Mouse (Mus musculus) G1E (cell line): ENCODE measurements around the gene Smc1b.

Experiments
- CTCF ChIP-seq: IDR thresholded peaks from 2 replicates; pipeline ENCODE4 v1.5.1; 2012; ENCODE audit warnings: low read depth, low read length, inconsistent platforms, mixed read lengths
- GATA2 ChIP-seq: IDR thresholded peaks from 2 replicates; pipeline ENCODE4 v1.6.1; 2012; ENCODE audit warnings: low read depth, low read length, inconsistent platforms, borderline replicate concordance
- TAL1 ChIP-seq: conservative IDR thresholded peaks from 2 replicates; pipeline ENCODE4 v1.6.1; 2012; ENCODE audit warnings: low read depth, low read length, inconsistent platforms, mixed read lengths

DNA sequence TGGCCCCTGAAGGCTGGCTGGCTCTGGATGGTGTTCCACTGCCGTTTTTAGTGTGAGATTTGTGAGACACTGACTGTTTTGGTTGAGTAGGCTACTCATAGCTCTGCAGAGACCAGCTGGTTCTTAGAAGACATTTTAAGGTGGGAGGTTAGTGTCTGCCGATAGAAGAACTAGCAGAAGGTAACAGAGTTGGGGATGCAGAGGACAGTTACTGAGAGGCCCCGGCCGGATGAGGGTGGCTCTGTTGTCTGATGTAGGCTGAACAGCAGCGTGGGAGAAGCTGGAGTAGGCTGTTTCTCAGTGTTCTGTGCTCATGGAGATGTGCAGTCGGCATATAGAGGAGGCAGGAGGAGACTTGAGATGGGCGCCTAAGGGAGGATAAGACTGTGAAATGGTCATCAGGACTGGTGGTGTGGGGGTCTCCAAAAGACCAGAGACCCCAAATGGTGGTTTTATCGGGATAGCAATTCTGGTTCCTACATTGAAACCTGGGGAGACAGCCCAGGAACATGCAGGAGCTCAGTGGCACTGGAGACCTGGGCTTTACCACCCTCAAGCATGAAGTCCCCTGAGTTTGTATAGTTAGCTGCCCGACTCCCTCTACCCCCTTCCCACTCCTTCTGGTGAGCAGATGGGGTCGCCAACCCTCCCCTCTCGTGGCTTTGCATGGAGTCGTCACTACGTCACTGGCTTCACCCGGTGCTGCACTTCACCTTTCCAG is 85.4 kb downstream of the Smc1b start:
- no peak for TF ChIP-seq CTCF
- no peak for TF ChIP-seq GATA2
- TF ChIP-seq TAL1 = no peak
